Mouse (Mus musculus): ENCODE measurements around the gene Tbx2.

- no peak for TF ChIP-seq CTCF (IDR thresholded peaks at IDR 0.05; ENCODE audit: low read depth)
- no peak for TF ChIP-seq EP300 (optimal IDR thresholded peaks at IDR 0.05)
These were observed 32.0 kb upstream of the Tbx2 start for GRCm38 (mm10) chr11:85800380-85800779.
